Mouse (Mus musculus) neural tube, embryonic 15.5 days (tissue): Measurements from ENCODE around the gene Tecpr2. TPM values are rescaled to one million over a fixed set of nuclear protein-coding genes. Genes with fewer than 3 reads are reported as not detected.

Experiments
- ATAC-seq: fragments of 200-750 bp; cut with Nextera tagmentation; 2 replicates; pipeline ENCODE4 v1.8.0; 2017; ENCODE audit warnings: mild to moderate bottlenecking, moderate TSS enrichment, moderate library complexity; ENCODE audit not compliant: low FRiP score
- H3K27ac ChIP-seq: fragments of 300-500 bp; sonication (generic); replicated peaks from 2 replicates; pipeline ENCODE4 v1.5.1; 2015; ENCODE audit warnings: mild to moderate bottlenecking, inconsistent platforms
- H3K27me3 ChIP-seq: fragments of 300-500 bp; sonication (generic); replicated peaks from 2 replicates; pipeline ENCODE4 v1.6.1; 2015; ENCODE audit warnings: inconsistent platforms
- H3K36me3 ChIP-seq: fragments of 300-500 bp; sonication (generic); 2 replicates; pipeline ENCODE4 v1.6.1; 2015; ENCODE audit warnings: inconsistent platforms
- H3K4me1 ChIP-seq: fragments of 300-500 bp; sonication (generic); 2 replicates; pipeline ENCODE4 v1.6.1; 2015; ENCODE audit warnings: inconsistent platforms
- H3K4me2 ChIP-seq: fragments of 300-500 bp; sonication (generic); 2 replicates; pipeline ENCODE4 v1.6.1; 2015; ENCODE audit warnings: inconsistent platforms, mild to moderate bottlenecking, moderate library complexity
- H3K4me3 ChIP-seq: fragments of 300-500 bp; sonication (generic); replicated peaks from 2 replicates; pipeline ENCODE4 v1.5.1; 2015; ENCODE audit warnings: mild to moderate bottlenecking, inconsistent platforms
- H3K9ac ChIP-seq: fragments of 300-500 bp; sonication (generic); replicated peaks from 2 replicates; pipeline ENCODE4 v1.6.1; 2015; ENCODE audit warnings: mild to moderate bottlenecking, inconsistent platforms
- H3K9me3 ChIP-seq: fragments of 300-500 bp; sonication (generic); replicated peaks from 2 replicates; pipeline ENCODE4 v1.6.1; 2016; ENCODE audit warnings: inconsistent platforms
- WGBS: fragments of 180-500 bp; shearing (Covaris S2); methylation state at CpG from one replicate; pipeline ENCODE4 v1.1.7; 2015; ENCODE audit warnings: mixed read lengths; 5-methylcytosine and 5-hydroxymethylcytosine counted together
- polyA plus RNA-seq: library from polyadenylated mRNA; unstranded; fragments of >200 nt; fragmentation: Nextera tagmentation; extraction: Ambion mirVana; gene quantifications from 2 replicates; pipeline ENCODE4 v1.2.1, GENCODE M21; 2015

Gene Tecpr2
- polyA plus RNA-seq, 1 experiment from 2014 or later = 6.2 TPM

- 84% methylated on average over 5 of the region's 5 CpGs for WGBS
- Histone ChIP-seq H3K4me1 (no peaks in the 10 kb centered on the region), H3K27me3 (no peaks in the 10 kb centered on the region), H3K4me3 (no peak overlapping the region), H3K27ac (no peak overlapping the region), H3K4me2 (no peak overlapping the region), H3K36me3 (peaks cover 31% of the 10 kb centered on the region), H3K9ac (no peak overlapping the region), H3K9me3 (no peaks in the 10 kb centered on the region)
- no peak for ATAC-seq
Measured at GRCm38 (mm10) chr12:110921572-110921971, 32.5 kb downstream of the Tecpr2 start.

- Histone ChIP-seq H3K27ac (no peak overlapping the region), H3K9ac (no peak overlapping the region), H3K4me2 (no peak overlapping the region), H3K36me3 (peaks cover 50% of the 10 kb centered on the region), H3K27me3 (no peaks in the 10 kb centered on the region), H3K4me3 (no peak overlapping the region), H3K9me3 (no peaks in the 10 kb centered on the region), H3K4me1 (no peaks in the 10 kb centered on the region)
- ATAC-seq = no peak
- 71% methylated on average over 5 of the region's 5 CpGs for WGBS
Measured at GRCm38 (mm10) chr12:110932820-110933219, 43.8 kb downstream of the Tecpr2 start.

- peaks cover 56% of the 10 kb centered on the region for H3K36me3 ChIP-seq
- ATAC-seq = peak; percentile 87
- 64% methylated on average over 9 of the region's 9 CpGs for WGBS
- no peak overlapping the region for H3K9ac ChIP-seq
- no peaks in the 10 kb centered on the region for H3K4me1 ChIP-seq
- H3K27me3 ChIP-seq = no peaks in the 10 kb centered on the region
- no peak overlapping the region for H3K4me3 ChIP-seq
- H3K27ac ChIP-seq = no peak overlapping the region
- no peak overlapping the region for H3K4me2 ChIP-seq
- H3K9me3 ChIP-seq = no peaks in the 10 kb centered on the region
Measured at GRCm38 (mm10) chr12:110935983-110936620, 47.0 kb downstream of the Tecpr2 start.

GRCm38 (mm10) chr12:110937496-110937895 is 48.4 kb downstream of the Tecpr2 start:
- no peak overlapping the region for H3K4me3 ChIP-seq
- no peak overlapping the region for H3K27ac ChIP-seq
- no peaks in the 10 kb centered on the region for H3K27me3 ChIP-seq
- no peak overlapping the region for H3K9ac ChIP-seq
- H3K36me3 ChIP-seq = peaks cover 45% of the 10 kb centered on the region
- WGBS = 81% methylated on average over 5 of the region's 5 CpGs
- no peaks in the 10 kb centered on the region for H3K4me1 ChIP-seq
- H3K9me3 ChIP-seq = no peaks in the 10 kb centered on the region
- ATAC-seq = no peak
- H3K4me2 ChIP-seq = no peak overlapping the region

GRCm38 (mm10) chr12:110939385-110939784 is 50.3 kb downstream of the Tecpr2 start:
- peaks cover 45% of the 10 kb centered on the region for H3K36me3 ChIP-seq
- no peaks in the 10 kb centered on the region for H3K9me3 ChIP-seq

GRCm38 (mm10) chr12:110940869-110941268 is 51.8 kb downstream of the Tecpr2 start:
- Histone ChIP-seq H3K4me3 (no peak overlapping the region), H3K4me2 (no peak overlapping the region), H3K9ac (no peak overlapping the region), H3K27me3 (no peaks in the 10 kb centered on the region), H3K4me1 (no peaks in the 10 kb centered on the region), H3K9me3 (no peaks in the 10 kb centered on the region), H3K27ac (no peak overlapping the region), H3K36me3 (peaks cover 60% of the 10 kb centered on the region)
- ATAC-seq = no peak
- 92% methylated on average over 3 of the region's 3 CpGs for WGBS

More at GRCm38 (mm10) chr12:110939385-110939784, 50.3 kb downstream of the Tecpr2 start:
- H3K27ac ChIP-seq = no peak overlapping the region
- WGBS = 97% methylated on average over 5 of the region's 5 CpGs
- H3K4me3 ChIP-seq = no peak overlapping the region
- H3K27me3 ChIP-seq = no peaks in the 10 kb centered on the region
- ATAC-seq = no peak
- H3K4me2 ChIP-seq = no peak overlapping the region
- no peak overlapping the region for H3K9ac ChIP-seq
- H3K4me1 ChIP-seq = no peaks in the 10 kb centered on the region

- Histone ChIP-seq H3K4me3 (no peak overlapping the region), H3K27ac (no peak overlapping the region), H3K4me2 (no peak overlapping the region), H3K9ac (no peak overlapping the region), H3K27me3 (no peaks in the 10 kb centered on the region), H3K36me3 (peaks cover 68% of the 10 kb centered on the region), H3K4me1 (no peaks in the 10 kb centered on the region), H3K9me3 (no peaks in the 10 kb centered on the region)
- 91% methylated on average over 7 of the region's 7 CpGs for WGBS
- ATAC-seq = no peak
Measured at GRCm38 (mm10) chr12:110946216-110946615, 57.2 kb downstream of the Tecpr2 start.

GRCm38 (mm10) chr12:110948082-110948909 is 59.2 kb downstream of the Tecpr2 start:
- H3K4me2 ChIP-seq = no peak overlapping the region
- no peak overlapping the region for H3K9ac ChIP-seq
- no peak overlapping the region for H3K27ac ChIP-seq
- H3K9me3 ChIP-seq = no peaks in the 10 kb centered on the region
- H3K4me3 ChIP-seq = no peak overlapping the region
- no peak for ATAC-seq
- peaks cover 60% of the 10 kb centered on the region for H3K36me3 ChIP-seq
- H3K27me3 ChIP-seq = no peaks in the 10 kb centered on the region
- WGBS = 96% methylated on average over 6 of the region's 6 CpGs
- no peaks in the 10 kb centered on the region for H3K4me1 ChIP-seq

GRCm38 (mm10) chr12:110948910-110949201 is 59.8 kb downstream of the Tecpr2 start:
- whole genome bisulfite sequencing = 93% methylated on average over 3 of the region's 3 CpGs
- no peak overlapping the region for H3K9ac ChIP-seq
- no peaks in the 10 kb centered on the region for H3K9me3 ChIP-seq
- no peak overlapping the region for H3K4me3 ChIP-seq
- H3K27me3 ChIP-seq = no peaks in the 10 kb centered on the region
- H3K27ac ChIP-seq = no peak overlapping the region
- H3K4me1 ChIP-seq = no peaks in the 10 kb centered on the region
- no peak overlapping the region for H3K4me2 ChIP-seq
- ATAC-seq = no peak
- peaks cover 57% of the 10 kb centered on the region for H3K36me3 ChIP-seq

GRCm38 (mm10) chr12:110949410-110949809 is 60.3 kb downstream of the Tecpr2 start:
- no peak for ATAC-seq
- Histone ChIP-seq H3K4me2 (no peak overlapping the region), H3K36me3 (peaks cover 54% of the 10 kb centered on the region), H3K9ac (no peak overlapping the region), H3K9me3 (no peaks in the 10 kb centered on the region), H3K27me3 (no peaks in the 10 kb centered on the region), H3K4me1 (no peaks in the 10 kb centered on the region), H3K27ac (no peak overlapping the region), H3K4me3 (no peak overlapping the region)
- WGBS = 89% methylated on average over 1 of the region's 1 CpGs

- H3K9ac ChIP-seq = no peak overlapping the region
Measured at GRCm38 (mm10) chr12:110950151-110950550, 61.1 kb downstream of the Tecpr2 start.

GRCm38 (mm10) chr12:110951236-110951635 is 62.2 kb downstream of the Tecpr2 start:
- H3K4me3 ChIP-seq = no peak overlapping the region
- no peaks in the 10 kb centered on the region for H3K4me1 ChIP-seq
- no peak for ATAC-seq
- WGBS = 90% methylated on average over 7 of the region's 7 CpGs
- no peaks in the 10 kb centered on the region for H3K27me3 ChIP-seq
- no peaks in the 10 kb centered on the region for H3K9me3 ChIP-seq
- H3K4me2 ChIP-seq = no peak overlapping the region
- H3K36me3 ChIP-seq = peaks cover 54% of the 10 kb centered on the region
- no peak overlapping the region for H3K27ac ChIP-seq
- H3K9ac ChIP-seq = no peak overlapping the region

More at GRCm38 (mm10) chr12:110950151-110950550, 61.1 kb downstream of the Tecpr2 start:
- Histone ChIP-seq H3K9me3 (no peaks in the 10 kb centered on the region), H3K27me3 (no peaks in the 10 kb centered on the region), H3K4me3 (no peak overlapping the region), H3K36me3 (peaks cover 53% of the 10 kb centered on the region), H3K4me1 (no peaks in the 10 kb centered on the region), H3K27ac (no peak overlapping the region), H3K4me2 (no peak overlapping the region)
- WGBS = 89% methylated on average over 4 of the region's 4 CpGs
- ATAC-seq = no peak
